Mouse (Mus musculus) cortical plate, adult 2 months (tissue): ENCODE results near the gene Adamts7.

Source experiments
- CTCF ChIP-seq: fragments of 200-500 bp; IDR thresholded peaks from 2 replicates; pipeline ENCODE4 v1.5.1; 2011; ENCODE audit warnings: mild to moderate bottlenecking, control low read depth, low read length; ENCODE audit not compliant: insufficient read depth; ENCODE audit errors: extremely low read depth
- POLR2A ChIP-seq: fragments of 200-500 bp; IDR thresholded peaks from 2 replicates; pipeline ENCODE4 v1.6.1; 2011; ENCODE audit warnings: mild to moderate bottlenecking, low read length, control low read depth; ENCODE audit not compliant: insufficient read depth; ENCODE audit errors: extremely low read depth

GRCm38 (mm10) chr9:90247316-90247715 lies 84.4 kb downstream of the Adamts7 start:
- TF ChIP-seq CTCF (no peak), POLR2A (no peak)
